Mouse (Mus musculus) thymus, postnatal 14 days (tissue): Measurements from ENCODE around the gene Tent4a.
"Not testable (repeated sequence)": the region's sequence is repeated elsewhere in the genome, so short reads cannot be mapped to it uniquely, and the experiment has no call there.

Experiments
- DNase-seq: peaks from one replicate; pipeline ENCODE4 v3.0.0; 2021

Gene Tent4a

DNA sequence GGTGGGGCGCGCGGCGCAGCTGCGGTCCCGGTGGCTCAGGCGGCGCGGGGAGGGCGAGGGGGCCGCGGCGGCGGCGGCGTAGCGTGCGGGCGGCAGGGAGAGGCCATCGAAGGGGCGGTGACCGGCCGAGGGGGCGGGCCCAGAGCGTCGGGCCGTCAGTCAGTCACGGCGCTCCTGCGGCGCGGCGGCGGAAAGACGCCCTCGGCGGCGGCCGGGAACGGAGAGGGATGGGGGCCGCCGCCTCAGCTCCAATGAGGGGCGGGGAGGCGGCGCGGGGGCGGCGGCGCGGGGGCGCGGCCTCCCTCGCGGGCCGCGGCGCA, at the start of gene Tent4a:
TSS of gene Tent4a (minus strand) at position 284 of the 320 bp plus-strand sequence.
- no peak for DNase-seq

- DNase-seq, result no peak
These were observed 49.2 kb upstream of the Tent4a start for GRCm38 (mm10) chr13:69583591-69583990.

- no peak for DNase-seq
These were observed 48.0 kb upstream of the Tent4a start for GRCm38 (mm10) chr13:69582411-69582810.

DNA sequence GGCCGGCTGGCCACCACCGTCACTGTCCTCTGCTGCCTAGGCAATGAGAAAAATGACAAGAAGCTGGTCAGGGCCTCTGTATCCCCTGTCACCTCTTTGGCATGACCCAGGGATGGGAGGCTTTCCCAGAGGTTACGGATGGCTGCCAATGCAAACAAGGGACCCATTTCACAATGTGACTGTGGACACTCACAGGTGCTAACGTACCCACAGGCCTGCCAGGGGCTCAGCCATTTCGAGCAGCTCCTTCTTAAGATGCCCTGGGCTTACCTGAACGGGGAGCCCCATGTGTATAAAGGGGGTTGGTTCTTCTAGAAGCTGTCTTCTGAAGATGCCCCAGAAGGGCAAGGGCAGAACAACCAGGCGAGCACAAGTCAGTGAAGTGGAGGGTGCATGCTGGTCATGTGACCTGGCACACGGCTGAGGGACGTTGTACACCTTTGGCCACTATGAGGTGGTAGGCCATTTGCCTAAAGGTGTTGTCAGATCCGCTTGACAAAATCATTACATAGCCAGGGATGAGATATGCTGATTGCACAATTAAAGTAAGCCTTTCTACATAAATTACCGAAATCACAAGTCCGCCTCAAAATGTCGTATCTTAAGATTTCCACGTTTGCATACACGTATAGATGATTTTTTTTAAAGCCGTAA, 42.9 kb upstream of the Tent4a start:
- DNase-seq, result no peak

- DNase-seq, result no peak
These were observed 42.3 kb upstream of the Tent4a start for GRCm38 (mm10) chr13:69576676-69577075.

DNA sequence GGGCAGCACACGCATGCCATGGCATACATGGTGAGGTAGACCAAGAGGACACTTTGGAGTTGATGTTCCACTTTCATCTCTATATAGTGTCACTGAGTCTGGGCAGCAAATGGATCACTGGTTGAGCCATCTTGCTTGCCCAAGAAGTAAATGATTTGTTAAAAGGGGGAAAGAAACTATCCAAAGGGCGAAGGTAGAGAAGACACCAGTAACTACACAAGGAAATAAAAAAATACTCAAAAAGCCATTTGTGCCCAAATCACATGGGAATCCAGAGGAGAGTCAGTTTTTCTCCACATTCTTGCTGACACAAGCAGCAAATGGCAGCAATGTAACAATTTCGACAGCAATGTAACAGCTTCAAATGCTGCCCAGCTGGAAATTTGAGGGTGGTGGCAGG, 38.2 kb upstream of the Tent4a start:
- no peak for DNase-seq

- DNase-seq, result no peak
These were observed 34.8 kb upstream of the Tent4a start for GRCm38 (mm10) chr13:69569201-69569600.

GRCm38 (mm10) chr13:69565401-69565800, 31.0 kb upstream of the Tent4a start:
- DNase-seq, result not testable (repeated sequence)

DNA sequence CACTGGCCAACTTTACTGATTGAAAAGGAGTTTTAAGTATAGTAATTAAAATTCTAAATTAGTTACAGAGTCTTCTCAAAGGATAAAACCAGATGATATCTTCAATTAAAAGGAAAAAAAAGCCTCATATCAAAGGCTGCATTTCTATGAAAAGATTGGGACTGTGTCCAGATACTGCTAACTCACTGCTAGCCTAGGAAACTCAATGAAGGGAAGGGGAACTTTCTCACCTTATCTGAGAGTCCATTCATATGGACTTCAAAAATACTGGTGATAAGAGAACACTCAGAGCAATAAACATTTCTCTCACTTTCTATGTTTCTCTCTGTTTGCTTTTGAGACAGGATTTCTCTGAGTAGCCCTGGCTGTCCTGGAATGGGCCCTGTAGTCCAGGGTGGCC, 30.2 kb upstream of the Tent4a start:
- DNase-seq, result no peak

- no peak for DNase-seq
These were observed 29.5 kb upstream of the Tent4a start for GRCm38 (mm10) chr13:69563905-69564304.

DNA sequence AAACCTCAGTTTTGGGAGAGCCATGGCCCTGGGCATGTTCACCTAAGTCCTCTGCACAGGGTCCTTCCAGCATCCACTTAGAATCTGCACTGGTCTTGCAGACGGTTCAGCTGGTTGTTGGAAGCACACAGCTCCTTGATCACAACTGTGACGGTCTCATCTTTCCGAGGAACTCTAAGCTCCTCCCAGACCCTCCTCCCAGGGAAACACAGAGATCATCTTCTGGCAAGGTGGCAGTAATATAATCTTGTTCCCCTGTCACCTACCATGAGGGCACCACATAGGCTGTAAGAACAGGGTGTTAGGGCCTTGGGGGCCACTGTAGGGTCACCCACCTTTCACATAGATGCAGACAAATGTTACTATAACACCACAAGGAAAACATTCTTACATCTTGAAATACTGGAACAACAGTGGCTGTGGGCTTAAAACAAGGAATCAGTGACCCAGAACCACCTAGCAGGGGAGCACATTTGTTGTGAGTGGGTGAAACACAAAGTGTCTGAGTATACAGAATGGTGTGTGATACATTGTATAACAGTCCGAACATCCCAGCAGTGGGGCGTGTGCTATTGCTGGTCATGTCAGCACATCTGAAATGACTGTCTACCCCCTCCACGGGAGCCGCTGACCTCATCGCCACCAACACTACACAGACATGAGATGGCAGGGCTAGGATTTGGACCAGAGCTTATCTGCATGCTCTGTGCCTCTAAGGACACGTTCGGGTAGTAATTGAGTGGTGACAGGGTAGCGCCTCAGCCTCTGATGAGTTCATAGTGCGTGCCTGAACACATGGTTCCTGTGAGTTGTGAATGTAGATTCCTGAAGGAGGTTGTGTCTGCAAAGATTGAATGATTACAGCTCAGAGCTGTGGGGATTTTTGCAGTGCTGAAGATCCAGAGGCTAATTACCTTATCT, 28.5 kb upstream of the Tent4a start:
- no peak for DNase-seq

DNA sequence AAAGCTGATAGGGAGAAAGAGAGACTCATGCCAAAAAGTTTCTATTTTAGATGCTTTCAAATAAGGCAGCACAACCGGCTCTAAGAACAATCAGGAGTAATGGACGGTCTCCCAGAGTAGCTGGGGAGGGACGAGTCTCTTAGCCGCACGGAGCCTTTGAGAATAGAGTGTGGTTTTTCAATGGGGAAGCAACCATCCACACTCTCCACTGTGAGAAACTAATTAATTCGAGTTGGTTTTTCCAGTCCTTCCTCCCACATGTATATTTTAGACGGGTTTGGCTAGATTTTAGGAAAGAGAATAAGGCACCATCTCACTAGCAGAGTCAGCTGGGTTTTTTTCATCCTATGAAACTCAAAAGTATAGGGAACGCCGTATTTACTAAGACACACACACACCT, 27.6 kb upstream of the Tent4a start:
- DNase-seq, result no peak

GRCm38 (mm10) chr13:69559291-69559961, 25.0 kb upstream of the Tent4a start:
- DNase-seq, result no peak

- DNase-seq, result no peak
These were observed 23.8 kb upstream of the Tent4a start for GRCm38 (mm10) chr13:69558098-69558660.

- no peak for DNase-seq
These were observed 22.3 kb upstream of the Tent4a start for GRCm38 (mm10) chr13:69556728-69557127.

GRCm38 (mm10) chr13:69555957-69556482, 21.6 kb upstream of the Tent4a start:
- no peak for DNase-seq

GRCm38 (mm10) chr13:69555045-69555444, 20.6 kb upstream of the Tent4a start:
- DNase-seq, result no peak

GRCm38 (mm10) chr13:69554255-69554654, 19.8 kb upstream of the Tent4a start:
- DNase-seq, result no peak

- DNase-seq, result no peak
These were observed 18.6 kb upstream of the Tent4a start for GRCm38 (mm10) chr13:69553024-69553423.

- DNase-seq, result no peak
These were observed 16.4 kb upstream of the Tent4a start for GRCm38 (mm10) chr13:69550831-69551230.

GRCm38 (mm10) chr13:69549980-69550379, 15.6 kb upstream of the Tent4a start:
- DNase-seq, result no peak

GRCm38 (mm10) chr13:69547488-69548180, 13.2 kb upstream of the Tent4a start:
- no peak for DNase-seq

DNA sequence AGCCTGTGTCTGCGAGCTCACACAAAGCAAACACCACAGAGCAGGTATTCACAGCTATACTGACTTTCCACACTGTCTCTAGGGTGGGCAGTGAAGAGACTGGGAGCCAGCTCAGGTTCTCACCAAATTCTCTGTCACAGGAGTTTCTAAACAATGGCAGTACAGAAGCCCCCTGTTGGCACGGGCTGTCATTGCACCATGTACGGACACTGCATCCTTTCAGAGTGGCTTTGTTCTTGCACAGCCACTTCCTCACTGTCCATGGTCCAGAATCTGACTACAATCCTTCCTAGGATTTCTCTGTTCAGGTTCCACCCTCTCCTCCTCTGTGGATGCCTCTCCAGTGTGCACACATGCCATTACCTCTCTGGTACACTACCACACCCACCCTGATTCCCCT, 10.6 kb upstream of the Tent4a start:
- peak; percentile 70 for DNase-seq
